Mouse (Mus musculus) spleen, adult 18-20 months (tissue): ENCODE measurements around the gene Olfr1043.
"Not testable (repeated sequence)": the region's sequence is repeated elsewhere in the genome, so short reads cannot be mapped to it uniquely, and the experiment has no call there.

Experiments used
- DNase-seq, 2 experiments: peaks; one replicate each; pipeline ENCODE4 v3.0.0; 2022; ENCODE audit warnings: mixed read lengths in 2 of 2

Olfr1043 gene

GRCm38 (mm10) chr2:86167422-86167821 lies at the start of gene Olfr1043:
Olfr1043 (minus strand) TSS chr2:86167522.
- no peak for DNase-seq

DNA sequence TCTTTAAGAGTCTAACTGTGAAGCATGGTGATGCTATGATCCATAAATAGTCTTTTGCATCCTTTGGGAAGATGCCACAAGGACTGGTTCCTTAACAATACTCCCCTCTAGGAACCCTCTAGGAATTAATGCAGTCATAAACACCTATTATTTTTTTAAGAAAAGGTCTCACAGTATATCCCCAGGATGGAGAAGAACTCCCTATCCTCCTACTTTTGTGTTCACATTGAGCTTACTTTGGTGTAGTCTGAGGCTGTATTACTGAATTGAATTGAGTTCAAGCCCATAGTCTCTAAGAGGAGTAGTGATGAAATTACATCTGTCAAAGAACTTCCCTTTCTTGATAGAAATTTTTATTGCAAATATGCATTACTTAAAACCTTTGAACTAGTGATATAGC lies 35.6 kb upstream of the Olfr1043 start, which contains the start of gene Olfr1045:
Olfr1045 (minus strand) TSS at position 101 of the 400 bp plus-strand sequence.
- DNase-seq: no peak

GRCm38 (mm10) chr2:86195863-86196262 lies 28.5 kb upstream of the Olfr1043 start:
- no peak for DNase-seq

DNA sequence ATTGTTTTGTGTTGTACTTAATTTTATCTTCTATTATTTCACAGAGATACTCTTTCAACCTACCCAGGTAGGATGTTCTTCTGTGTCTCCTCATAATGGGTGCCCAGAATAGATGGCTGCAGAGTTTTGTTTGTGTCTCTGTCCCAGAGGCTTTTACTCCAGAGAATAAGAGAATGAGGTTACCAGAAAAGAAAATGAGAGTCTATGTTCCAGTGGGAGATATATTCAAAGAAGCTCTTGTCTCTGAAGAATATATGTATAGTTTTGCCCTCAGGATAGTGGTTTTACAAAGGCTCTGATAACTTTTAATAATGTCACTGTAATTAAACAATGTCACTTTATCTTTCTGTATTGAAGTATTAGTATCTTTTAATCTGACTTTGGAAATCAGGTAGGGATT lies 18.3 kb upstream of the Olfr1043 start, which contains the start of gene Olfr52:
Olfr52 (minus strand) TSS at position 101 of the 400 bp plus-strand sequence.
- no peak for DNase-seq

GRCm38 (mm10) chr2:86179950-86180349 lies 12.6 kb upstream of the Olfr1043 start:
- no peak for DNase-seq

DNA sequence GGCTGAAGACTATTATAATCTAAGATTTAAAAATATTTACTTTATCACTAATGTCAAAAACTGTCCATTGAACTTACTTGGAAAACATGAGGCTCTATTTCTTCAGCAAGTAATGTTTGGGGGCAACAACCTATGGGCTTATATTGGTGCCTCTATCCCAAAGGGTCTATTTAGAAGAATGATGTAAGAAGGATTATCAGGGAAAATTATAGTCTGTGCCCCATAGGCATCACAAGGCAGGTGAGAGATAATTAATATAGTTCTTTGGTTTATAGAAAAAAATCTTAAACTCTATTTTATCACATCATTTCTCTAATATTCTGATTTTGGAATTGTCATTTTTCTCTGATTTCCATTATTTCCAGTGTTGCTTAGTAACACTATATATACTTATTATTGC lies 10.4 kb upstream of the Olfr1043 start, which contains the start of gene Olfr1044:
Olfr1044 (minus strand) TSS at position 101 of the 400 bp plus-strand sequence.
- DNase-seq: no peak

DNA sequence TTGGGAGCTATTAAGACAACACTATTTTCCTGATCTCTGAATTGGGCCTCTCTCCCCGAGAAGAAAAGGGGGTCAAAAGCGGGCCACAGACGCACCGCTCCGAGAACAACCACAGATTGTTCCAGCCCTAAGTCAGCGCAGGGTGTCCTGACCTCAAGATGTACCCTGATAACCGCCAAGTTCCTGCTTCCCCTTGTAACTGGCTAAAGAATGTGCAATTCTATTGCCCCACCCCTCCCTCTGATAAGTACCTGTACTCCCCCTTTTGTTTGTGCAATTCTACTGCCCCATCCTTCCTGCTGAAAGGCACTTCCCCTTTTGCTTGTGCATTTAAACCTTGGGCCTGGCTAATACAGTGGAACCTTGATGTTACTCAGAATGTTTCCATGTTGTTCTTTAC lies 8.1 kb upstream of the Olfr1043 start:
- not testable (repeated sequence) for DNase-seq

DNA sequence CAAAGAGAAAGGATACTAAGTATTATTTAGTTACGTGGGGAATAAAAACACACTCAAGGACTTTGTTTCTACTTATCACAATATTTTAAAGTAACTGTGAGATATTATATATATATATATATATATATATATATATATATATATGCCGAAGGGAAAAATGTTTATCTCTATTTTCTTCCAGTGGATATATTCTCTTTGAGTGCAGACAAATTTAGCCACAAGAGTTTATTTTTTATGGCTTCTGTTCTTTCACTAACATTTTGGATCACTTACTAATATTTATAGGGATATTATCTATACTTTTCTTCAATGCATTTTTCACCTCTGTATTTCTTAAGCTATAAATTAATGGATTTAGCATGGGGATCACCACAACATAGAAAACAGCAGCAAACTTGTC lies 5.6 kb downstream of the Olfr1043 start, which contains the start of gene Olfr1042:
Olfr1042 (minus strand) TSS at position 101 of the 400 bp plus-strand sequence.
- no peak for DNase-seq

GRCm38 (mm10) chr2:86146632-86147031 lies 20.7 kb downstream of the Olfr1043 start, which contains the start of gene Olfr1040:
Olfr1040 (minus strand) TSS chr2:86146732.
- DNase-seq: no peak

DNA sequence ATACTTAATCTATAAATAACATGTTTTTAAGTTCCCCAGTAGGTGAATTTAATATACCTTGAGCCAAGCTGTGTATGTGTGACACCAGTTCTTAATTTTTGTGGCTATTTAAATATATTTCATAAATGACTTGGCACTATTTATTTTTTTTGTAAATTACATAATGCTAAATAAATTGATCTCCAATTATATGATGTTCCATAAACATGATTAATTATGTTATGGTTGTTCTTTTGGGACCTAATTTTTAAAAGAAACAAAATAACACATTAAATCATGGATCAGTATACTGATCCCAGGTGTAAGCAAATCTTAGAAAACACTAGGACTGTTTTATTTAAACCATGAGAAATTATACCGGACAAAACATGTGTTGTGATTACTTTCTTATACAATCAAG lies 31.5 kb downstream of the Olfr1043 start, which contains the start of gene Olfr1039:
Olfr1039 (minus strand) TSS at position 101 of the 400 bp plus-strand sequence.
- DNase-seq: no peak
